ENCODE assay signal across 8 mouse cellular contexts in the genomic region with DNA sequence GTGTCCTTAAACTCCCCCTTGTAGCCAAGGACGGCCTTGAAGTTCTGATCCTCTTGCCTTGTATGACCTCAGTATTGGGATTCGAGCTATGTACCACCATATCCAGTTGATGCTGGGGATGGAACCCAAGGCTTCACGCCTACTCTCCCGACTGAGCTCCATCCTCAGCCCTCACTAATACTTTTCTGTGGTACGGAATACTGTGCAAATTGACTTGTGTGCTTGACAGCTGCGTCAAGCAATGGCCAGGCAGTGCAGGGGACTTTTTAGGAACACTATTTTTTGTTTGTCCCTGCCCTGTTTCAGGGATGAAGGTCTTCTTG. TPM values are rescaled to one million over a fixed set of nuclear protein-coding genes. Genes with fewer than 3 reads are reported as not detected.
DNase-seq lines count a peak whose midpoint lies in the region; ATAC-seq lines count a peak whose summit lies in the region.

No protein-coding gene starts in this region.

- H3K9me3 ChIP-seq in limb, embryonic 13.5 days = 0 out of 2 replicates have a peak, but pooled peaks cover 6% of the 10 kb centered on the region
- no peaks in the 10 kb centered on the region for H3K9me3 ChIP-seq in stomach, embryonic 15.5 days

- ATAC-seq in limb, embryonic 13.5 days (ENCODE audit: low FRiP score, low read depth) = peak; percentile 33
- no peak for ATAC-seq in stomach, embryonic 15.5 days (ENCODE audit: insufficient read depth, low FRiP score, low read depth)

- WGBS in limb, embryonic 13.5 days = 42% methylated on average over 6 of the region's 6 CpGs
- WGBS in stomach, embryonic 15.5 days = 39% methylated on average over 6 of the region's 6 CpGs

- H3K9ac ChIP-seq in limb, embryonic 13.5 days = peak overlapping the region; percentile 94
- H3K9ac ChIP-seq in stomach, embryonic 15.5 days = no peak overlapping the region

- peak overlapping the region; percentile 65 for H3K27ac ChIP-seq in limb, embryonic 13.5 days
- H3K27ac ChIP-seq in stomach, embryonic 15.5 days = peak overlapping the region; percentile 21; the same call in 1 of the 2 replicates

- peak overlapping the region; percentile 76 for H3K4me2 ChIP-seq in limb, embryonic 13.5 days (replicated peaks)
- H3K4me2 ChIP-seq in stomach, embryonic 15.5 days = peak overlapping the region; percentile 79

- peak overlapping the region; percentile 78 for H3K4me3 ChIP-seq in limb, embryonic 13.5 days
- peak overlapping the region; percentile 74 for H3K4me3 ChIP-seq in stomach, embryonic 15.5 days (replicated peaks)

- peaks cover 23% of the 10 kb centered on the region for H3K4me1 ChIP-seq in limb, embryonic 13.5 days
- 0 out of 2 replicates have a peak, but pooled peaks cover 13% of the 10 kb centered on the region for H3K4me1 ChIP-seq in stomach, embryonic 15.5 days

- peak; percentile 56 for DNase-seq in adrenal gland, adult 2 months
- no peak for DNase-seq in adrenal gland, postnatal 4 days (ENCODE audit: low spot score in 2 of 2)
- peak; percentile 2 for DNase-seq in retina, embryonic 14.5 days (ENCODE audit: low spot score)
- DNase-seq in retina, postnatal 1 day = no peak
- DNase-seq in ovary, postnatal 36 days (ENCODE audit: low spot score) = no peak
- no peak for DNase-seq in cerebellum, postnatal 4 days (ENCODE audit: low spot score in 2 of 2)

- H3K36me3 ChIP-seq in limb, embryonic 13.5 days = peaks cover 12% of the 10 kb centered on the region
- no peaks in the 10 kb centered on the region for H3K36me3 ChIP-seq in stomach, embryonic 15.5 days

- no peaks in the 10 kb centered on the region for H3K27me3 ChIP-seq in limb, embryonic 13.5 days
- no peaks in the 10 kb centered on the region for H3K27me3 ChIP-seq in stomach, embryonic 15.5 days (replicated peaks)

RNA-seq across cellular contexts. Expression of a gene that starts 5.7 kb away (rescaled TPM):
- total RNA-seq in adrenal gland, adult 2 months (2021) = 10 to 100 TPM; 27.5 to 66.2 TPM
- polyA plus RNA-seq in adrenal gland, adult 2 months (2012; rRNA removed) = 39.5 and 42.4 TPM in 2 replicates
- total RNA-seq in adrenal gland, postnatal 4 days (2021) = 10 to 100 TPM; 41.7 to 43.8 TPM
- 99.2 and 104 TPM in 2 replicates for polyA plus RNA-seq in limb, embryonic 13.5 days (2015; fragmentation: Nextera tagmentation; extraction: Ambion mirVana)
- polyA plus RNA-seq in stomach, embryonic 15.5 days (2015; fragmentation: Nextera tagmentation; extraction: Ambion mirVana) = 70.1 and 77.3 TPM in 2 replicates

RNA-seq across cellular contexts. Expression of a gene that starts 49.7 kb away (rescaled TPM):
- 10 to 100 TPM; 33.6 to 43.0 TPM for total RNA-seq in adrenal gland, adult 2 months (2021)
- polyA plus RNA-seq in adrenal gland, adult 2 months (2012; rRNA removed) = 6.6 and 10.2 TPM in 2 replicates
- 10 to 100 TPM; 38.9 to 41.3 TPM for total RNA-seq in adrenal gland, postnatal 4 days (2021)
- 45.6 and 47.3 TPM in 2 replicates for polyA plus RNA-seq in limb, embryonic 13.5 days (2015; fragmentation: Nextera tagmentation; extraction: Ambion mirVana)
- polyA plus RNA-seq in stomach, embryonic 15.5 days (2015; fragmentation: Nextera tagmentation; extraction: Ambion mirVana) = 31.6 and 33.1 TPM in 2 replicates

RNA-seq across cellular contexts. Expression of a gene that starts 49.7 kb away (rescaled TPM):
- total RNA-seq in adrenal gland, adult 2 months (2021) = 100 to 1,000 TPM in 1 of 2 experiments, 10 to 100 TPM in 1; 92.5 to 106 TPM
- polyA plus RNA-seq in adrenal gland, adult 2 months (2012; rRNA removed) = 74.2 and 115 TPM in 2 replicates
- total RNA-seq in adrenal gland, postnatal 4 days (2021) = 100 to 1,000 TPM; 149 to 165 TPM
- polyA plus RNA-seq in limb, embryonic 13.5 days (2015; fragmentation: Nextera tagmentation; extraction: Ambion mirVana) = 32.1 and 33.6 TPM in 2 replicates
- polyA plus RNA-seq in stomach, embryonic 15.5 days (2015; fragmentation: Nextera tagmentation; extraction: Ambion mirVana) = 49.1 and 50.1 TPM in 2 replicates

Comparison
In these comparisons a context has a peak if more than half of its experiments do, and no peak if none do; other contexts are left out.
1. DNase-seq: peak in adrenal gland, adult 2 months (single experiment) and retina, embryonic 14.5 days (single experiment); none in adrenal gland, postnatal 4 days (0 of 2), retina, postnatal 1 day (single experiment), ovary, postnatal 36 days (single experiment) and cerebellum, postnatal 4 days (0 of 2).